Mouse (Mus musculus) ES-Bruce4 (cell line): Measurements from ENCODE around the gene Morf4l1.

Experiments used
- CTCF ChIP-seq: IDR thresholded peaks from one replicate; pipeline ENCODE4 v1.8.1; 2011; ENCODE audit warnings: low read depth, low read length
- EP300 ChIP-seq: IDR thresholded peaks from 2 replicates; pipeline ENCODE4 v1.6.1; 2011; ENCODE audit warnings: low read depth, low read length; ENCODE audit not compliant: insufficient read depth

GRCm38 (mm10) chr9:90075336-90075735, 39.2 kb downstream of the Morf4l1 start:
- TF ChIP-seq CTCF: no peak
- TF ChIP-seq EP300: no peak
